Mouse (Mus musculus) CD4-positive, CD25-positive, alpha-beta regulatory T cell, adult 9 weeks (primary cell): ENCODE measurements around the gene Nol6. TPM values are rescaled to one million over a fixed set of nuclear protein-coding genes. Genes with fewer than 3 reads are reported as not detected.

Source experiments
- polyA plus RNA-seq: library from polyadenylated mRNA; unstranded; fragments of 100-300 nt; shearing (Covaris generic); gene quantifications from one replicate; pipeline ENCODE4 v1.2.1, GENCODE M21; 2017

Gene Nol6
- polyA plus RNA-seq, result 65.1 TPM

DNA sequence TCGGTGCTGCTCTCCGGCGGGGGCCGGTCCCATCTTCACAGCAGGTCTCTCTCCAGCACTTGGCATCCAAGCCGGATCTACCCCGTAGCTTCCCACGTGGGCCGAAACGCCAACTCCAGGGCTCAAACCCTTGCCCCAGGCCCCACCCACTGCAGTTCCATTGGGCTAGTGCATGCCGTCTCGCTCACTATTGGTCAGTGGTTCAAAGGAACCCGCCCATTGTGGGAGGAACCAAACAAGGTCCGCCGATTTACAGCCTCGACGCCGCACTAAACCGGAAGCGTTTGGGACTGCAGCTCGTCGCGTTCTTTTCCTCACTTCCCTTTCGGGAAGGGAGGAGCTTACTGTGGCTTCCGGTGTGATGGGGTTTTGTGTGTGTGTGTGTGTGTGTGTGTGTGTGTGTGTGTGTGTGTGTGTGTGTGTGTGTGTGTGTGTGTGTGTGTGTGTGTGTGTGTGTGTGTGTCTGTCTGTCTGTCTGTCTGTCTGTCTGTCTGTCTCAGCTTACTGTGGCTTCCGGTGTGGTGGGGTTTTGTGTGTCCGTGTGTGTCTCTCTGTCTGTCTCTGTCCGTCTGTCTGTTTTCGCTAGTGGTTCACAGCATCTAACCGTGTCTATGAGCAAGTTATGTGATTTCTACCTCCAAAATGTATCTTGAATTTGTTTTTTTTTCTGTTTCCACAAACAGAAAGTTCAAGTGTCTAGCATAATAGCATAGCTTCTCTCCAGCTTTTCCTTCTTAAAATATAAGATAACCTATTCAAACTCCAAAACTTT, at the start of gene Nol6:
Nol6 (minus strand) TSS at position 276 of the 772 bp plus-strand sequence.

GRCm38 (mm10) chr4:41135711-41136453, 11.6 kb upstream of the Nol6 start, which contains the start of gene Ube2r2:
Gene Ube2r2, plus strand, starts transcription at chr4:41135743.

DNA sequence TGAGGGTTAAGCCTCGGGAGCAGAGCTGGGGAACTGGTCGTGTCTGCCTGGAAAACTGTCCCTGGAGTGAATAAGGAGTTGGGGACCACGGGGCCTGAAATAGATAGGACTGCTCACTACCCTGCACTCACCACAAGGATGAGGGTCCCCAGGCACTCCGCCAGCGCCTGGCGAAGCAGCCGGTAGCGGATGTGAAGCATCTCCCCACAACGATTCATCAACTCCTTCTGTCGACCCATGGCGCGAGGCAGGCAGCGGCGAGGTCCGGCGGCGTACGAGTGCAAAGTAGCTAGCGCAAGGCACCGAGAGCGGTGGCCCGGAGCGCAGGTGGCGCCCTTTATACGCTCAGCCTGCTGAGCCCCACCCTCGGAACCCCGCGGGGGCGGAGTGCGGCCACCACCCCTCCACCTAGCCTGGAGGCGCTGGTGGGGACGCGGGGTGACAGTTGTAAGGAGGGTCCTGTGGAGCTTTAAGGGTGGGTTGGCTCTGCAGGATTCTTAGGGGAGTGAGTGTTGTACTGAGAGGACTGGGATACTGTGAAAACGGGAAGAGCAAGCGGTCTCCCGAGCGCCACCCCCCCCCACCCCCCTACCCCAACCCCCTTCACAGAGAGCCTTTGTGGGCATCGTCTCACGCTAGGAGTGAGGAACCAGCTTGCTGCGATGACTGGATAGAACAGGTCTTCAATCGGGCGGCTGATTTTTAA, 26.2 kb downstream of the Nol6 start, which contains the start of gene Aqp3:
Aqp3 (minus strand) TSS at position 313 of the 706 bp plus-strand sequence.

Other genes with a start within 250 kb of the Nol6 start
- gene Spink4, start 204.4 kb downstream of the Nol6 start, polyA plus RNA-seq, result not detected
- 11.8 TPM for gene Bag1, start 176.2 kb downstream of the Nol6 start, polyA plus RNA-seq
- 91.5 TPM for gene Chmp5, start 176.0 kb downstream of the Nol6 start, polyA plus RNA-seq
- 135 TPM for gene Nfx1, start 153.5 kb downstream of the Nol6 start, polyA plus RNA-seq
- gene Aqp7, start 76.3 kb downstream of the Nol6 start, polyA plus RNA-seq, result not detected
- 18.1 TPM for gene Aqp3, start 26.3 kb downstream of the Nol6 start, polyA plus RNA-seq
- 19.8 TPM for gene Ube2r2, start 11.3 kb upstream of the Nol6 start, polyA plus RNA-seq
- gene Ubap2, start 150.7 kb upstream of the Nol6 start, polyA plus RNA-seq, result 43.9 TPM
- gene Dcaf12, start 190.4 kb upstream of the Nol6 start, polyA plus RNA-seq, result 39.9 TPM
- gene Ubap1, start 224.5 kb upstream of the Nol6 start, polyA plus RNA-seq, result 95.5 TPM